Mouse (Mus musculus) lung, postnatal 0 days (tissue): ENCODE measurements around the gene Ifi27l2a. TPM values are rescaled to one million over a fixed set of nuclear protein-coding genes. Genes with fewer than 3 reads are reported as not detected.

Source experiments
- ATAC-seq: fragments of 200-750 bp; cut with Nextera tagmentation; 2 replicates; pipeline ENCODE4 v1.8.0; 2017; ENCODE audit warnings: moderate library complexity
- DNase-seq: peaks from one replicate; pipeline ENCODE4 v3.0.0-alpha.2; 2016; ENCODE audit warnings: low spot score
- H3K27ac ChIP-seq: fragments of 300-500 bp; sonication (generic); 2 replicates; pipeline ENCODE4 v1.5.1; 2014; ENCODE audit warnings: antibody characterized with exemption, mild to moderate bottlenecking, low read length, mixed read lengths
- H3K27me3 ChIP-seq: fragments of 300-500 bp; sonication (generic); replicated peaks from 2 replicates; pipeline ENCODE4 v1.6.1; 2014; ENCODE audit warnings: low read length, mixed read lengths; ENCODE audit not compliant: insufficient read depth
- H3K36me3 ChIP-seq: fragments of 300-500 bp; sonication (generic); 2 replicates; pipeline ENCODE4 v1.6.1; 2014; ENCODE audit warnings: low read length, mixed read lengths; ENCODE audit not compliant: insufficient read depth
- H3K4me1 ChIP-seq: fragments of 300-500 bp; sonication (generic); 2 replicates; pipeline ENCODE4 v1.6.1; 2014; ENCODE audit warnings: antibody characterized with exemption, low read depth, low read length, mixed read lengths; ENCODE audit not compliant: insufficient read depth
- H3K4me2 ChIP-seq: fragments of 300-500 bp; sonication (generic); replicated peaks from 2 replicates; pipeline ENCODE4 v1.6.1; 2014; ENCODE audit warnings: low read depth, mild to moderate bottlenecking, low read length, moderate library complexity, mixed read lengths
- H3K4me3 ChIP-seq: fragments of 300-500 bp; sonication (generic); 2 replicates; pipeline ENCODE4 v1.5.1; 2014; ENCODE audit warnings: low read depth, low read length
- H3K9ac ChIP-seq: fragments of 300-500 bp; sonication (generic); replicated peaks from 2 replicates; pipeline ENCODE4 v1.6.1; 2014; ENCODE audit warnings: low read depth, mild to moderate bottlenecking
- H3K9me3 ChIP-seq: fragments of 300-500 bp; sonication (generic); 2 replicates; pipeline ENCODE4 v1.6.1; 2016; ENCODE audit warnings: low read length, mixed read lengths
- CTCF ChIP-seq: IDR thresholded peaks from 2 replicates; pipeline ENCODE4 v1.5.1; 2016; ENCODE audit warnings: antibody characterized with exemption, mild to moderate bottlenecking
- EP300 ChIP-seq: IDR thresholded peaks from 2 replicates; pipeline ENCODE4 v1.6.1; 2016; ENCODE audit warnings: antibody characterized with exemption, mild to moderate bottlenecking, control low read depth
- WGBS: fragments of 180-500 bp; shearing (Covaris S2); extraction: QIAGEN DNeasy Blood & Tissue Kit; methylation state at CpG from one replicate; pipeline ENCODE4 v1.1.7; 2014; 5-methylcytosine and 5-hydroxymethylcytosine counted together
- polyA plus RNA-seq: library from polyadenylated mRNA; unstranded; fragments of >200 nt; fragmentation: Nextera tagmentation; extraction: Ambion mirVana; gene quantifications from 2 replicates; pipeline ENCODE4 v1.2.1, GENCODE M21; 2015

The Ifi27l2a gene
- polyA plus RNA-seq, 1 experiment from 2014 or later: 47.7 TPM

- Histone ChIP-seq H3K27me3 (no peaks in the 10 kb centered on the region), H3K4me2 (no peak overlapping the region), H3K4me1 (peaks cover 7% of the 10 kb centered on the region; the same call in 1 of the 2 replicates), H3K4me3 (no peak overlapping the region), H3K27ac (peak overlapping the region; percentile 67), H3K36me3 (no peaks in the 10 kb centered on the region), H3K9me3 (no peaks in the 10 kb centered on the region), H3K9ac (no peak overlapping the region)
- 76% methylated on average over 2 of the region's 2 CpGs for WGBS
- DNase-seq (no peak), ATAC-seq (no peak)
- TF ChIP-seq CTCF: no peak
- no peak for TF ChIP-seq EP300
Observed at GRCm38 (mm10) chr12:103433430-103433829, 10.1 kb downstream of the Ifi27l2a start.

- Histone ChIP-seq H3K4me1 (peaks cover 16% of the 10 kb centered on the region; the same call in 1 of the 2 replicates), H3K9me3 (no peaks in the 10 kb centered on the region), H3K4me3 (no peak overlapping the region), H3K9ac (no peak overlapping the region), H3K27me3 (no peaks in the 10 kb centered on the region), H3K27ac (no peak overlapping the region), H3K4me2 (no peak overlapping the region), H3K36me3 (no peaks in the 10 kb centered on the region; the same call in 1 of the 2 replicates)
- no peak for DNase-seq
- no peak for ATAC-seq
- 92% methylated on average over 7 of the region's 7 CpGs for WGBS
- TF ChIP-seq CTCF (peak; percentile 35; the same call in 1 of the 2 replicates), EP300 (no peak)
Observed at GRCm38 (mm10) chr12:103426710-103427109, 16.8 kb downstream of the Ifi27l2a start.

- no peaks in the 10 kb centered on the region for H3K9me3 ChIP-seq
- peak; percentile 92 for TF ChIP-seq CTCF
- peak; percentile 84 for TF ChIP-seq EP300
- H3K9ac ChIP-seq: peak within 1 kb of the TSS; percentile 95
- H3K4me1 ChIP-seq: peaks cover 18% of the 10 kb centered on the region; the same call in 1 of the 2 replicates
- H3K4me3 ChIP-seq: peak within 1 kb of the TSS; percentile 90
- peak within 1 kb of the TSS; percentile 74 for H3K4me2 ChIP-seq
- WGBS: under 1% methylated on average over 33 of the region's 33 CpGs
- ATAC-seq (peak; percentile 100), DNase-seq (peak; percentile 100)
- peak within 1 kb of the TSS; percentile 71; the same call in 1 of the 2 replicates for H3K27ac ChIP-seq
- H3K36me3 ChIP-seq: no peaks in the 10 kb centered on the region; the same call in 1 of the 2 replicates
- H3K27me3 ChIP-seq: no peaks in the 10 kb centered on the region
Observed at GRCm38 (mm10) chr12:103425729-103426470, 17.6 kb downstream of the Ifi27l2a start, which contains the start of gene Ddx24. Gene Ddx24, minus strand, starts transcription at chr12:103425830.

- H3K27me3 ChIP-seq: no peaks in the 10 kb centered on the region
- TF ChIP-seq CTCF (no peak), EP300 (no peak)
- H3K36me3 ChIP-seq: no peaks in the 10 kb centered on the region; the same call in 1 of the 2 replicates
- DNase-seq (peak; percentile 14), ATAC-seq (no peak; the same call in 1 of the 2 replicates)
- peak overlapping the region; percentile 74 for H3K4me2 ChIP-seq
- peak overlapping the region; percentile 90 for H3K4me3 ChIP-seq
- 10% methylated on average over 33 of the region's 33 CpGs for WGBS
- peak overlapping the region; percentile 95 for H3K9ac ChIP-seq
- H3K4me1 ChIP-seq: peaks cover 18% of the 10 kb centered on the region; the same call in 1 of the 2 replicates
- H3K27ac ChIP-seq: peak overlapping the region; percentile 71; the same call in 1 of the 2 replicates
- H3K9me3 ChIP-seq: no peaks in the 10 kb centered on the region
Observed at GRCm38 (mm10) chr12:103425016-103425728, 18.3 kb downstream of the Ifi27l2a start.

GRCm38 (mm10) chr12:103408144-103408543, 35.3 kb downstream of the Ifi27l2a start:
- H3K9me3 ChIP-seq: no peaks in the 10 kb centered on the region
- no peak overlapping the region for H3K27ac ChIP-seq
- no peaks in the 10 kb centered on the region for H3K27me3 ChIP-seq
- no peaks in the 10 kb centered on the region for H3K4me1 ChIP-seq
- ATAC-seq (no peak), DNase-seq (no peak)
- H3K36me3 ChIP-seq: peaks cover 66% of the 10 kb centered on the region
- H3K4me3 ChIP-seq: no peak overlapping the region
- H3K4me2 ChIP-seq: no peak overlapping the region
- H3K9ac ChIP-seq: no peak overlapping the region
- TF ChIP-seq CTCF (no peak), EP300 (no peak)
- 90% methylated on average over 10 of the region's 10 CpGs for WGBS

GRCm38 (mm10) chr12:103407720-103408119, 35.8 kb downstream of the Ifi27l2a start, which contains the start of gene 9330161L09Rik:
Gene 9330161L09Rik, minus strand, starts transcription at chr12:103407820.
- Histone ChIP-seq H3K27ac (no peak within 1 kb of the TSS), H3K9ac (no peak within 1 kb of the TSS), H3K4me2 (no peak within 1 kb of the TSS), H3K4me3 (no peak within 1 kb of the TSS), H3K36me3 (peaks cover 62% of the 10 kb centered on the region), H3K9me3 (no peaks in the 10 kb centered on the region), H3K27me3 (no peaks in the 10 kb centered on the region), H3K4me1 (no peaks in the 10 kb centered on the region)
- WGBS: 91% methylated on average over 4 of the region's 4 CpGs
- DNase-seq: no peak
- ATAC-seq: no peak
- no peak for TF ChIP-seq CTCF
- no peak for TF ChIP-seq EP300
